Mouse (Mus musculus): ENCODE data around the gene Vsig10.

- TF ChIP-seq POLR2A (IDR thresholded peaks at IDR 0.05; ENCODE audit: insufficient read depth, low read depth, low read length) (no peak), CTCF (IDR thresholded peaks at IDR 0.05; ENCODE audit: insufficient read depth, low read depth, low read length) (no peak)
These were observed 13.1 kb upstream of the Vsig10 start for GRCm38 (mm10) chr5:117305754-117306153.

All from olfactory bulb, adult 2 months (tissue).